Mouse (Mus musculus) stomach, postnatal 0 days (tissue): ENCODE results near the gene Prss2. TPM values are rescaled to one million over a fixed set of nuclear protein-coding genes. Genes with fewer than 3 reads are reported as not detected.
A peak's percentile ranks its signal among the peaks of the same experiment; 100 is the strongest.
"Not testable (repeated sequence)": the region's sequence is repeated elsewhere in the genome, so short reads cannot be mapped to it uniquely, and the experiment has no call there.

Experiments
- ATAC-seq: fragments of 200-750 bp; cut with Nextera tagmentation; 2 replicates; pipeline ENCODE4 v1.8.0; 2017; ENCODE audit not compliant: low FRiP score, low TSS enrichment
- DNase-seq: peaks from one replicate; pipeline ENCODE4 v3.0.0-alpha.2; 2016; ENCODE audit warnings: low spot score
- H3K27ac ChIP-seq: fragments of 300-500 bp; sonication (generic); replicated peaks from 2 replicates; pipeline ENCODE4 v1.5.1; 2014; ENCODE audit warnings: mild to moderate bottlenecking, control low read depth
- H3K27me3 ChIP-seq: fragments of 300-500 bp; sonication (generic); 2 replicates; pipeline ENCODE4 v1.6.1; 2014; ENCODE audit warnings: low read length; ENCODE audit not compliant: control insufficient read depth, insufficient read depth
- H3K36me3 ChIP-seq: fragments of 300-500 bp; sonication (generic); 2 replicates; pipeline ENCODE4 v1.6.1; 2014; ENCODE audit warnings: low read length, mixed read lengths; ENCODE audit not compliant: control insufficient read depth, insufficient read depth
- H3K4me1 ChIP-seq: fragments of 300-500 bp; sonication (generic); replicated peaks from 2 replicates; pipeline ENCODE4 v1.6.1; 2014; ENCODE audit warnings: antibody characterized with exemption; ENCODE audit not compliant: control insufficient read depth, insufficient read depth
- H3K4me2 ChIP-seq: fragments of 300-500 bp; sonication (generic); replicated peaks from 2 replicates; pipeline ENCODE4 v1.6.1; 2014; ENCODE audit warnings: low read depth, mild to moderate bottlenecking, control low read depth, moderate library complexity
- H3K4me3 ChIP-seq: fragments of 300-500 bp; sonication (generic); 2 replicates; pipeline ENCODE4 v1.5.1; 2014; ENCODE audit warnings: low read depth, low read length, control low read depth
- H3K9ac ChIP-seq: fragments of 300-500 bp; sonication (generic); 2 replicates; pipeline ENCODE4 v1.6.1; 2014; ENCODE audit warnings: mild to moderate bottlenecking, low read length, control low read depth, mixed read lengths
- H3K9me3 ChIP-seq: fragments of 300-500 bp; sonication (generic); 2 replicates; pipeline ENCODE4 v1.6.1; 2016; ENCODE audit warnings: low read length; ENCODE audit not compliant: control insufficient read depth
- CTCF ChIP-seq: IDR thresholded peaks from 2 replicates; pipeline ENCODE4 v1.5.1; 2016; ENCODE audit warnings: antibody characterized with exemption, low read depth, mild to moderate bottlenecking, moderate library complexity
- EP300 ChIP-seq: optimal IDR thresholded peaks from 2 replicates; pipeline ENCODE3; 2016; ENCODE audit warnings: antibody characterized with exemption
- WGBS: fragments of 180-500 bp; shearing (Covaris S2); extraction: QIAGEN DNeasy Blood & Tissue Kit; methylation state at CpG from one replicate; pipeline ENCODE4 v1.1.7; 2014; 5-methylcytosine and 5-hydroxymethylcytosine counted together
- polyA plus RNA-seq: library from polyadenylated mRNA; unstranded; fragments of >200 nt; fragmentation: Nextera tagmentation; extraction: Ambion mirVana; gene quantifications from 2 replicates; pipeline ENCODE4 v1.2.1, GENCODE M21; 2015

The Prss2 gene
- polyA plus RNA-seq, 1 experiment from 2014 or later: 7.0 TPM

DNA sequence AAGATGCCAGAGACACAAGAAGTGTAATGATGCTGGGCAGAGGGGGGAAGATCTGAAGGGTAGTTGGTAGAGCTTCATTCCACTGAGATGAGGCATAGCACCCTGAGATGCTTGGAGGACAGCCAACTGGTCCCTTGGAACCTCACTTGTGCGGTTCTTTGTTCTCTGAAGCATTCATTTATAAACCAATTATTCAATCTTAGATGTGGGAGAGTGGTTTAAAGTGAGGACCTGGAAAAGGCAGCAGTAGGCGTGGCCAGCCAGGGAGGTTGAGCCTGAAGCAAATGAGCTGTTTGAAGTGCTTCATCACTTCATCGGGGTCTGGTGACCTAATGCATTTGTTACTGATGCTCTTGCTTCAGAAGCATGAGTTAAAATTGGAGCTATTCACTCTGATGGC, 37.7 kb downstream of the Prss2 start:
- H3K4me2 ChIP-seq: no peak overlapping the region
- no peaks in the 10 kb centered on the region; the same call in 1 of the 2 replicates for H3K4me1 ChIP-seq
- WGBS: 30% methylated on average over 3 of the region's 3 CpGs
- no peaks in the 10 kb centered on the region for H3K27me3 ChIP-seq
- H3K9me3 ChIP-seq: no peaks in the 10 kb centered on the region
- ATAC-seq (no peak), DNase-seq (no peak)
- H3K4me3 ChIP-seq: no peak overlapping the region
- peak overlapping the region; percentile 61; the same call in 1 of the 2 replicates for H3K27ac ChIP-seq
- no peak overlapping the region for H3K9ac ChIP-seq
- TF ChIP-seq CTCF (no peak), EP300 (no peak)
- no peaks in the 10 kb centered on the region for H3K36me3 ChIP-seq

- no peaks in the 10 kb centered on the region for H3K9me3 ChIP-seq
- no peak for TF ChIP-seq CTCF
- no peak for TF ChIP-seq EP300
- H3K4me1 ChIP-seq: no peaks in the 10 kb centered on the region; the same call in 1 of the 2 replicates
- H3K9ac ChIP-seq: no peak overlapping the region
- no peaks in the 10 kb centered on the region for H3K36me3 ChIP-seq
- no peak for DNase-seq
- no peak for ATAC-seq
- no peaks in the 10 kb centered on the region for H3K27me3 ChIP-seq
- 64% methylated on average over 2 of the region's 2 CpGs for WGBS
- H3K4me2 ChIP-seq: no peak overlapping the region
- H3K27ac ChIP-seq: peak overlapping the region; percentile 76
- no peak overlapping the region for H3K4me3 ChIP-seq
Measured at GRCm38 (mm10) chr6:41560273-41560672, 38.7 kb downstream of the Prss2 start.

DNA sequence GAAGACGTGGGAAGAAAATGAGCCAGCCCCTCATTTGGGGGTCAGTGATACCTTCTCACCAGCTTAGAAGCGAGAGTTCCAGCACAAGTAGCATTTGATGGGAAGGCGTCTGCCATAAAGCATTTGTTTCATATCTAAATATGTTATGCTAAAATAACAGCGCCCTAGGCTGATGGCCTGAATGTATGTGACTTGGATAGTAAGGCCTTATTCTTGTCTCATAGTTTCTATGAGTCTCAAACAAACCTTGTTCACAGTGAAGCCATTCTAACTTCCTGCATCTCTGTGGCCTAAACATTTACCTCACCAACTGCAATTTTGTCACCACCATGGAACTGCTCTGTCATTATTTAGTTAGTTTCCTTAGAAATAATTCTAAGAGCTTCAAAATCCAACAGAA, 41.0 kb downstream of the Prss2 start:
- no peaks in the 10 kb centered on the region; the same call in 1 of the 2 replicates for H3K4me1 ChIP-seq

DNA sequence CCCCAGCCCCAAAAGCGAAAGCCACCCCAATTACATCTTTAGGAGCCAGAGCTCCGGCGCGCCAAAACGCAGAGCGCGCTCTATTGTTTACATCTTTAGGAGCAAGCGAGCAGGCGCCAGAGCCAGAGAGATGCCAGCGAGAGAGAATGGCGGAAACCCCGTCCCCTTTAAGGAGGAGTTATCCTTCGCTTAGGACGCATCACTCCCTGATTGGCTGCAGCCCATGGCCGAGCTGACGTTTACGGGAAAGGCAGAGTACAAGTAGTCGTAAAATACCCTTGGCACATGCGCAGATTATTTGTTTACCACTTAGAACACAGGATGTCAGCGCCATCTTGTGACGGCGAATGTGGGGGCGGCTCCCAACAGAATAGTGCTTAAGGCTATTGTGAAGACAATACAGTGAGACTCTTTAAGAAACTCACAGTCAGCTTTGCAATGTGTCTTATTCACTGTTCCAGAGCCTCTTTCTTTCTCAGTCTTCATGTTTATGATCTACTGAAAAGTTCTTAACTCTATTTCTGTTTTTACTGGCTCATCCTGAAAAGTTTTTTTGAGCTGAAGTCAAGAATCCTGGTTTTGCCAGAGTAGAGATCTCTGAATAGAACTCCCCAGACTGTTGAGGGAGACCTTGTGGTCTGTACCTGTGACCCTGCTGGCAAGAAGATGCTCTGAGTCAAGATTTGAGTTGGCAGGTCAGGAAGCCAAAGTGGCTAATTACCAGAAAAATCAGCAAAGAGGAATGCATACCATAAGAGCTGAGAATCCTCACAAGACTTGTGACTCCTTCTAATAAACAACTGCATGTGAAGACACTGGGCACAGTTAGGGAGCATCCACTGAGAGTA, 41.7 kb downstream of the Prss2 start:
- 47% methylated on average over 4 of the region's 23 CpGs for WGBS

More for the DNA sequence above, 41.0 kb downstream of the Prss2 start:
- DNase-seq (no peak), ATAC-seq (no peak)
- Histone ChIP-seq H3K9me3 (no peaks in the 10 kb centered on the region), H3K27ac (no peak overlapping the region), H3K27me3 (no peaks in the 10 kb centered on the region), H3K36me3 (no peaks in the 10 kb centered on the region), H3K4me3 (no peak overlapping the region), H3K9ac (no peak overlapping the region), H3K4me2 (no peak overlapping the region; the same call in 1 of the 2 replicates)
- WGBS: 86% methylated on average over 4 of the region's 4 CpGs
- TF ChIP-seq CTCF: no peak

GRCm38 (mm10) chr6:41565261-41565660, 43.7 kb downstream of the Prss2 start:
- Histone ChIP-seq H3K4me2 (no peak overlapping the region), H3K4me1 (no peaks in the 10 kb centered on the region), H3K9me3 (no peaks in the 10 kb centered on the region), H3K27ac (no peak overlapping the region), H3K36me3 (no peaks in the 10 kb centered on the region), H3K4me3 (no peak overlapping the region), H3K27me3 (no peaks in the 10 kb centered on the region), H3K9ac (no peak overlapping the region)
- TF ChIP-seq EP300 (no peak), CTCF (no peak)
- DNase-seq (no peak), ATAC-seq (no peak)
- WGBS: 94% methylated on average over 1 of the region's 1 CpGs

More for the DNA sequence above, 41.7 kb downstream of the Prss2 start:
- H3K27me3 ChIP-seq, ATAC-seq, H3K4me1 ChIP-seq, H3K4me2 ChIP-seq, H3K4me3 ChIP-seq, H3K9ac ChIP-seq, H3K27ac ChIP-seq, DNase-seq, H3K9me3 ChIP-seq, H3K36me3 ChIP-seq: not testable (repeated sequence)

GRCm38 (mm10) chr6:41566965-41567364, 45.4 kb downstream of the Prss2 start:
- no peak overlapping the region for H3K27ac ChIP-seq
- H3K4me1 ChIP-seq: no peaks in the 10 kb centered on the region
- no peak for DNase-seq
- WGBS: 85% methylated on average over 4 of the region's 4 CpGs
- H3K36me3 ChIP-seq: no peaks in the 10 kb centered on the region
- no peak overlapping the region for H3K4me2 ChIP-seq
- no peak overlapping the region for H3K4me3 ChIP-seq
- ATAC-seq: no peak
- TF ChIP-seq CTCF: no peak
- TF ChIP-seq EP300: no peak
- H3K27me3 ChIP-seq: no peaks in the 10 kb centered on the region
- no peak overlapping the region for H3K9ac ChIP-seq
- H3K9me3 ChIP-seq: no peaks in the 10 kb centered on the region
